Mouse (Mus musculus) heart, postnatal 0 days (tissue): ENCODE measurements around the gene Gm5134.

Source experiments
- CTCF ChIP-seq: IDR thresholded peaks from 2 replicates; pipeline ENCODE4 v1.5.1; 2016; ENCODE audit warnings: antibody characterized with exemption, control low read depth, low read depth
- EP300 ChIP-seq: IDR thresholded peaks from 2 replicates; pipeline ENCODE4 v1.6.1; 2016; ENCODE audit warnings: antibody characterized with exemption, low read depth

GRCm38 (mm10) chr10:75924324-75924723, 30.0 kb upstream of the Gm5134 start:
- TF ChIP-seq CTCF (no peak), EP300 (no peak)
